Mouse (Mus musculus) stomach, postnatal 0 days (tissue): ENCODE data around the gene Set. TPM values are rescaled to one million over a fixed set of nuclear protein-coding genes. Genes with fewer than 3 reads are reported as not detected.

Source experiments
- ATAC-seq: fragments of 200-750 bp; cut with Nextera tagmentation; 2 replicates; pipeline ENCODE4 v1.8.0; 2017; ENCODE audit not compliant: low FRiP score, low TSS enrichment
- DNase-seq: peaks from one replicate; pipeline ENCODE4 v3.0.0-alpha.2; 2016; ENCODE audit warnings: low spot score
- H3K27ac ChIP-seq: fragments of 300-500 bp; sonication (generic); replicated peaks from 2 replicates; pipeline ENCODE4 v1.5.1; 2014; ENCODE audit warnings: mild to moderate bottlenecking, control low read depth
- H3K27me3 ChIP-seq: fragments of 300-500 bp; sonication (generic); 2 replicates; pipeline ENCODE4 v1.6.1; 2014; ENCODE audit warnings: low read length; ENCODE audit not compliant: control insufficient read depth, insufficient read depth
- H3K36me3 ChIP-seq: fragments of 300-500 bp; sonication (generic); 2 replicates; pipeline ENCODE4 v1.6.1; 2014; ENCODE audit warnings: low read length, mixed read lengths; ENCODE audit not compliant: control insufficient read depth, insufficient read depth
- H3K4me1 ChIP-seq: fragments of 300-500 bp; sonication (generic); replicated peaks from 2 replicates; pipeline ENCODE4 v1.6.1; 2014; ENCODE audit warnings: antibody characterized with exemption; ENCODE audit not compliant: control insufficient read depth, insufficient read depth
- H3K4me2 ChIP-seq: fragments of 300-500 bp; sonication (generic); replicated peaks from 2 replicates; pipeline ENCODE4 v1.6.1; 2014; ENCODE audit warnings: low read depth, mild to moderate bottlenecking, control low read depth, moderate library complexity
- H3K4me3 ChIP-seq: fragments of 300-500 bp; sonication (generic); 2 replicates; pipeline ENCODE4 v1.5.1; 2014; ENCODE audit warnings: low read depth, low read length, control low read depth
- H3K9ac ChIP-seq: fragments of 300-500 bp; sonication (generic); 2 replicates; pipeline ENCODE4 v1.6.1; 2014; ENCODE audit warnings: mild to moderate bottlenecking, low read length, control low read depth, mixed read lengths
- H3K9me3 ChIP-seq: fragments of 300-500 bp; sonication (generic); 2 replicates; pipeline ENCODE4 v1.6.1; 2016; ENCODE audit warnings: low read length; ENCODE audit not compliant: control insufficient read depth
- CTCF ChIP-seq: IDR thresholded peaks from 2 replicates; pipeline ENCODE4 v1.5.1; 2016; ENCODE audit warnings: antibody characterized with exemption, low read depth, mild to moderate bottlenecking, moderate library complexity
- EP300 ChIP-seq: optimal IDR thresholded peaks from 2 replicates; pipeline ENCODE3; 2016; ENCODE audit warnings: antibody characterized with exemption
- WGBS: fragments of 180-500 bp; shearing (Covaris S2); extraction: QIAGEN DNeasy Blood & Tissue Kit; methylation state at CpG from one replicate; pipeline ENCODE4 v1.1.7; 2014; 5-methylcytosine and 5-hydroxymethylcytosine counted together
- polyA plus RNA-seq: library from polyadenylated mRNA; unstranded; fragments of >200 nt; fragmentation: Nextera tagmentation; extraction: Ambion mirVana; gene quantifications from 2 replicates; pipeline ENCODE4 v1.2.1, GENCODE M21; 2015

Gene Set
- polyA plus RNA-seq, 1 experiment from 2014 or later, result 202 TPM

- H3K9ac ChIP-seq, result no peak overlapping the region
- H3K36me3 ChIP-seq, result no peaks in the 10 kb centered on the region
- TF ChIP-seq CTCF (no peak), EP300 (no peak)
- H3K4me2 ChIP-seq, result no peak overlapping the region
- DNase-seq, result no peak
- H3K4me1 ChIP-seq, result 0 out of 2 replicates have a peak, but pooled peaks cover 2% of the 10 kb centered on the region
- H3K27ac ChIP-seq, result no peak overlapping the region
- no peak overlapping the region for H3K4me3 ChIP-seq
- ATAC-seq, result no peak
- H3K9me3 ChIP-seq, result no peaks in the 10 kb centered on the region
- no peaks in the 10 kb centered on the region for H3K27me3 ChIP-seq
- WGBS, result 85% methylated on average over 5 of the region's 5 CpGs
Measured at GRCm38 (mm10) chr2:30044550-30044949, 12.6 kb upstream of the Set start.

- 98% methylated on average over 6 of the region's 6 CpGs for WGBS
- Histone ChIP-seq H3K4me3 (no peak overlapping the region), H3K27me3 (no peaks in the 10 kb centered on the region), H3K4me2 (no peak overlapping the region), H3K9me3 (no peaks in the 10 kb centered on the region), H3K4me1 (0 out of 2 replicates have a peak, but pooled peaks cover 2% of the 10 kb centered on the region), H3K9ac (no peak overlapping the region), H3K36me3 (no peaks in the 10 kb centered on the region), H3K27ac (no peak overlapping the region)
- ATAC-seq, result no peak
- no peak for TF ChIP-seq CTCF
- TF ChIP-seq EP300, result no peak
- DNase-seq, result no peak
Measured at GRCm38 (mm10) chr2:30047127-30047526, 10.1 kb upstream of the Set start.

GRCm38 (mm10) chr2:30048101-30048501, 9.1 kb upstream of the Set start:
- H3K4me3 ChIP-seq, result peak overlapping the region; percentile 59

GRCm38 (mm10) chr2:30048699-30049388, 8.3 kb upstream of the Set start, which contains the start of gene Wdr34:
Wdr34 (minus strand) TSS chr2:30048881.
- H3K27ac ChIP-seq, result peak within 1 kb of the TSS; percentile 90
- H3K4me2 ChIP-seq, result peak within 1 kb of the TSS; percentile 77
- no peaks in the 10 kb centered on the region for H3K27me3 ChIP-seq
- H3K9ac ChIP-seq, result peak within 1 kb of the TSS; percentile 75
- no peaks in the 10 kb centered on the region for H3K9me3 ChIP-seq
- 0 out of 2 replicates have a peak, but pooled peaks cover 2% of the 10 kb centered on the region for H3K4me1 ChIP-seq
- TF ChIP-seq CTCF (peak; percentile 11), EP300 (peak; percentile 20)
- no peaks in the 10 kb centered on the region for H3K36me3 ChIP-seq
- ATAC-seq (peak; percentile 93), DNase-seq (peak; percentile 98)
- 1% methylated on average over 54 of the region's 54 CpGs for WGBS
- peak within 1 kb of the TSS; percentile 59 for H3K4me3 ChIP-seq

More at GRCm38 (mm10) chr2:30048101-30048501, 9.1 kb upstream of the Set start:
- Histone ChIP-seq H3K4me2 (peak overlapping the region; percentile 77), H3K27me3 (no peaks in the 10 kb centered on the region), H3K9me3 (no peaks in the 10 kb centered on the region), H3K27ac (no peak overlapping the region), H3K9ac (peak overlapping the region; percentile 65), H3K4me1 (0 out of 2 replicates have a peak, but pooled peaks cover 2% of the 10 kb centered on the region), H3K36me3 (no peaks in the 10 kb centered on the region)
- WGBS, result 49% methylated on average over 11 of the region's 11 CpGs
- no peak for TF ChIP-seq CTCF
- peak; percentile 8 for TF ChIP-seq EP300
- ATAC-seq (no peak), DNase-seq (no peak)

- H3K4me3 ChIP-seq, result no peak overlapping the region
- TF ChIP-seq EP300, result no peak
- TF ChIP-seq CTCF, result no peak
- no peak for DNase-seq
- 0 out of 2 replicates have a peak, but pooled peaks cover 2% of the 10 kb centered on the region for H3K4me1 ChIP-seq
- H3K27ac ChIP-seq, result no peak overlapping the region
- no peaks in the 10 kb centered on the region for H3K27me3 ChIP-seq
- ATAC-seq, result no peak
- WGBS, result 80% methylated on average over 3 of the region's 3 CpGs
- H3K36me3 ChIP-seq, result no peaks in the 10 kb centered on the region
- no peak overlapping the region for H3K4me2 ChIP-seq
- no peaks in the 10 kb centered on the region for H3K9me3 ChIP-seq
- H3K9ac ChIP-seq, result no peak overlapping the region
Measured at GRCm38 (mm10) chr2:30049831-30050230, 7.3 kb upstream of the Set start.
